Mouse (Mus musculus) brain, embryonic 14.5 days (tissue): ENCODE measurements at regions not wholly inside any gene's neighbourhood (a gene's known extent, or its start where the extent isn't known, plus 50 kb on each side); places are given as distances from the start of the nearest gene placed in this dataset.

Source experiments
- CTCF ChIP-seq: fragments of 200-500 bp; IDR thresholded peaks from 2 replicates; pipeline ENCODE4 v1.5.1; 2012; ENCODE audit warnings: inconsistent platforms, mild to moderate bottlenecking, moderate library complexity, borderline replicate concordance; ENCODE audit not compliant: insufficient read depth, insufficient read length; ENCODE audit errors: extremely low read depth
- POLR2A ChIP-seq: fragments of 200-500 bp; IDR thresholded peaks from 2 replicates; pipeline ENCODE4 v1.6.1; 2012; ENCODE audit warnings: mild to moderate bottlenecking, inconsistent platforms, borderline replicate concordance; ENCODE audit not compliant: poor library complexity, insufficient read depth, insufficient read length, severe bottlenecking; ENCODE audit errors: extremely low read depth

- TF ChIP-seq POLR2A: no peak
- no peak for TF ChIP-seq CTCF
Observed at GRCm38 (mm10) chr13:84757896-84758567, 431.2 kb upstream of the Ccnh start.
